Mouse (Mus musculus) gastrocnemius, adult 2 months (tissue): ENCODE results near the gene Olfr155. TPM values are rescaled to one million over a fixed set of nuclear protein-coding genes. Genes with fewer than 3 reads are reported as not detected.

Experiments used
- DNase-seq: peaks from one replicate; pipeline ENCODE4 v3.0.0; 2022
- H3K27ac ChIP-seq: fragments of 200-600 bp; 2 replicates; pipeline ENCODE4 v1.8.1; 2022; ENCODE audit warnings: mild to moderate bottlenecking
- H3K4me3 ChIP-seq: fragments of 200-600 bp; 2 replicates; pipeline ENCODE4 v1.8.1; 2022; ENCODE audit warnings: mild to moderate bottlenecking, moderate library complexity
- CTCF ChIP-seq: fragments of 200-600 bp; IDR thresholded peaks from 2 replicates; pipeline ENCODE4 v1.8.1; 2022; ENCODE audit warnings: antibody characterized with exemption, mild to moderate bottlenecking, moderate library complexity
- intact Hi-C: fragments of 180-260 bp; cut with DNase I; formaldehyde crosslinking; loops from one replicate; pipeline ENCODE4 v1.15.1; 2025
- long read RNA-seq, 2 experiments: library from polyadenylated mRNA; stranded (forward); transcript quantifications; one replicate each; pipeline ENCODE4 v2.0.0; 2021
- total RNA-seq, 2 experiments: library from RNA; stranded (reverse); gene quantifications; 2 replicates each; pipeline ENCODE4 v1.2.3; 2021

The Olfr155 gene
- not detected for total RNA-seq
- long read RNA-seq, experiment 1: 0 reads
- long read RNA-seq, experiment 2: 0 reads

DNA sequence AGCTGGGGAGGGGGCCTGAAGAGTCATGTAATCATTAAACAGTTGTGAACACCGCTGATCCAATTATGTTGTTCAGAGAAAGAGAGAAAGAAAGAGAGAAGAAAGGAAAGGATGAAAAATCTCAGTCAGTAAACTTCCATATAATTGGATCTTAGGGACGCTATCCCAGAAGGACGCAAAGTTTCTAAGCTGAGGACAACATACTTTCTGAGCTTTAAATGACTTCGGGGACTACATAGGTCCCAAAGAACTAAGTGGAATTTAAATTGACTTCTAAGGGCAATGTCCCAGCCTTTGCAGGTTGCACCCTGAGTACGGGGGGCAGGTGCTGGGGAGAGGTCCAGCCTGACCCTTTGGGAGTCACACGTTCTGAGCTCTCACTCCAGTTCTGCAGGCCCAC, at the start of gene Olfr155:
TSS of gene Olfr155 (plus strand) at position 301 of the 400 bp plus-strand sequence.
- no peak for DNase-seq
- H3K27ac ChIP-seq: no peak within 1 kb of the TSS
- no peak for TF ChIP-seq CTCF
- intact Hi-C loops: no loop called here
- no peak within 1 kb of the TSS for H3K4me3 ChIP-seq

DNA sequence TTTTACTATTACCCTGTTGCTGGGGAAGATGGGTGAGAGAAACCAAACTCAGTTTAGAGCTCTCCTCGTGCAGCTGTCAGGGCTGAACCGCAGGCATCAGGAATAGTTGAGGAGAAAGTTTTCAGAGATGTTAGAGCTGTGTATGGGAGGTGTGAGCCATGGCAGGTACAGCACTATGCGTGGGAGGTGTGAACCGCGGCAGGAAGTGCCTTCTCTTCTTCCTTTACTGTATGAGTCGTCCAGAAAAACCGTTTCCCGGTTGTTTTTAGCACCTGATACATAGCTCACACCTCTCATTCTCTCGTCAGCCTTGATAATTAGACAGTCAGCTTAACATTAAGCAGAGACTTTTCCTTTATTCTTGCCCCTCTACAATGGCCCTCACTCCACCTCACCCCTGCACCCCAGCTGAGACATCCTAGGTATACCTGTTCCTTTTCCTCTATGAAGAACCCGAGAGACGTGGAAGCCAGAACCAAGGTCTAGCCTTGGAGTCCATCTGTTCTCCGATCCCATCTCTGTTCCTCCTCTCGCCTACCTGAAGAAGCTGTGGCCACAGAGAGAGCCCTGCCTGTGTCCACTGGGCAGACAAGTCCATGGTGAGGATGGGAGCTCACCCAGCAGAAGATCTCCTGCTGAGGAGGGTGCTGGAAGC, 28.3 kb upstream of the Olfr155 start:
- no peak for DNase-seq
- TF ChIP-seq CTCF: no peak
- intact Hi-C loops: no loop called here
- Histone ChIP-seq H3K4me3 (no peak overlapping the region), H3K27ac (no peak overlapping the region)

DNA sequence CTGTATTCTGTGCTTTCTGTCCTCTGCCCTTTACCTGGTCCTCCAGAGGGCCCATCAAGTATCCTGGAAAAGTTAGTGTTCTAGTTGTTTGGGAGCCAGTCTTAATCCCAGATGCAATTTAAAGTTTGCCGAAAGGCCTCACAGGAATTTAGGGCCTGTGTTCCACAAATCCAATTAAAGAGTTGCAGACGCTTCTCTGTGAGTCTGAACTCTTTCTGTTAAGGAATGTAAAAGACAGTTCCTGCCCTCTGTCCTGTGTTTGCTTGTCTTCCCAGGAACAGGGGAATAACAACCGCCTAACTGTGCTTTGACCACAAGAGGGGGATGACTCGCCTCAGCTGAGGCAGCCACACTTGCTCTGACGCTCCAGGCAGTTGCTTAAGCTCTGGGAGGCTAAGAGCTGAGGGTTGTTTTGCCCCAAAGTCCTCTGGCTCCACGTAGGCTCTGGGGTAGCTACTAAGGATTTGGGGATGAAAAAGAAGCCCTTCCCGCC, 27.5 kb upstream of the Olfr155 start, which contains the start of gene Olfr156:
TSS of gene Olfr156 (minus strand) at position 51 of the 493 bp plus-strand sequence.
- no peak for DNase-seq
- peak; percentile 45 for TF ChIP-seq CTCF
- H3K4me3 ChIP-seq: no peak within 1 kb of the TSS
- H3K27ac ChIP-seq: no peak within 1 kb of the TSS
- intact Hi-C loops: no loop called here

DNA sequence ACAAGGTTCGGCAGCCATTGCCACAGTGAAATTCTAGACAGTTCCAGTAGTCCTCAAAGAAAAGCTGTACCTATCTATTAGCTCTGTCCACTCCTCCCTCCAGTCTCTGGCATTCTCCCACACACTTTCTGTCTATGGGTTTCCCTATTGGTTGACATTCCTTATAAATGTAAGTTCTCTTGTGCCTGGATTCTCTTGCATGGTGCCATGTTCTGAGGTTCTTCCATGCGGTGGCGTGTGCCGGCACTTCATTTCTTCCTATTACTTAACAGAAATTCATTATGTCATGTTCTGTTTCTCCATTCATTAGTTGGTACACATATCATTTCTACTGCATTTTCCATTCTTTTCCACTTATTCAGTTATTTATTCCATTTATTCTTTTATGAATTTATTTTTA, 22.6 kb upstream of the Olfr155 start:
- Histone ChIP-seq H3K4me3 (no peak overlapping the region), H3K27ac (no peak overlapping the region)
- intact Hi-C loops: no loop called here
- TF ChIP-seq CTCF: no peak
- no peak for DNase-seq

DNA sequence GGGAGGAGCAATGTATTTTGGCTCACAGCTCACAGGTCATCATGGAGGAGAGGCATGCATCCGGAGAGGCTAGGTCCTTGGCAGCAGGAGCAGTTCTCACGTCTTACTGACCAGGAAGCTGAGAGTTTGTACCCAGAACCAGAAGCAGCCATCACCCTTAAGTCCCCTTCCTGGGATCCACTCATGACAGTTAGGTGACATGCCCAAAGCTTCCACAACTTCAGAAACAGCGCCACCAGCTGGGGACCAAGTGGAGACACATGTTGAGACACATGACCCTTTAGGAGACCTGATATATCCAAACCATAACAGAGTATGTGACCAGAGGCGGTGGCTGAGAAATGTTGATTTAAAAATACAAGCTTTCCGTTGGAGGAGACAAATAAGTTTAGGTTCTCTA, 19.3 kb upstream of the Olfr155 start:
- no peak overlapping the region for H3K4me3 ChIP-seq
- intact Hi-C loops: no loop called here
- no peak overlapping the region for H3K27ac ChIP-seq
- no peak for DNase-seq
- no peak for TF ChIP-seq CTCF

DNA sequence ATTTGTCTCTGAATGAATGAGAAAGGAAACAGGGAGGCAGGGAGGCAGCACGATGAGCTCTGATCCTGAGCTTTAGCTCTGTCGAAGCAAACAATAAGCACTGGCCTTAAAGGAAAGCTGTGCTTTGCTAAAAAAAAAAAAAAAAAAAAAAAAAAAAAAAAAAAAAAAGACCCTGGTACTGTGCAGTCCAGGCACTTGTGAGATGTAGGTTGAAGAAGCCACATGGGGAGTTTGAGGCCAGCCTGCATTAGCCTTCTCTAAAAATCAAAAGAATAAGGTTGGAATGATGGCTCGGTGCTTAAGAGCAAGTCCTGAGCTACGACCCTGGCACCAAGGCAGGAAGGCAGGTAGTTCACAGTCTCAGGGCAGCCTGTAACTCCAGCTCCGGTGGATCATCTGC, 17.6 kb upstream of the Olfr155 start:
- intact Hi-C loops: no loop called here
- Histone ChIP-seq H3K4me3 (no peak overlapping the region), H3K27ac (no peak overlapping the region)
- no peak for DNase-seq
- TF ChIP-seq CTCF: no peak

DNA sequence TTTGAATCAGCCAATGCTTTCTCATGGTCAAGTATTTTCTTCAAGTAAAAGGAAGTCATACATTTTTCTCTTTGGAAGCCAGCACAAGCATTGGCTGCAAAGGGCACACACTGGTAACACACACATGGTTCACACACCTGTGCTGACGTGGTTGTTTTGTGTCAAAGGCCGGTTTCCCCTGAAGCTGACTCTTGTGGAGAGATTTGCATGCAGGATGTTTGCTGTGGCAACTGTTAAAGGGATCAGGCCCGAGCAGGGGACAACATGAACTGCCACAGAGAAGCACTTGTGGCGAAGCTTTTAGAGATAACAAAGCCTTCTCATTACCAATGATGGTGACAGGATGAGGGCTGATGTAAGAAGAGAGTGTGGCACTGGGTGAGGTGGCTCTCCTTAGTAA, 16.6 kb upstream of the Olfr155 start:
- intact Hi-C loops: no loop called here
- no peak for DNase-seq
- Histone ChIP-seq H3K27ac (no peak overlapping the region), H3K4me3 (no peak overlapping the region)
- TF ChIP-seq CTCF: no peak

DNA sequence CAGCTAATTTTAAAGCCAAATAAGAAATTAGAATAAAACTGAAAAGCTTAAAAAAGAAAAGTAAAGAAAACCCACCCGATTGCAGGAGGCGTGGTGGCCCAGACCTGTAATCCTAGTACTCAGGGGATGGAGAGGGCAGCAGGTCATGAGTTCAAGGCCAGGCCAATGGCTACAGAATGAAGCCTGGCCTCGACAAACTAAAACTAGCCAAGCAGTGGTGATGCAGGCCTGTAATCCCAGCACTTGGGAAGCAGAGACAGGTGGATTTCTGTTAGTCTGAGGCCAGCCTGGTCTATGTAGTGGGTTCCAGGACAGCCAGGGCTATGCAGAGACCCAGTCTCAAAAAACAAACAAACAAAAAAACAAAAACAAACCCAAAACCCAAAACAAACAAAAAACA, 13.0 kb upstream of the Olfr155 start:
- H3K27ac ChIP-seq: no peak overlapping the region
- no peak for DNase-seq
- H3K4me3 ChIP-seq: no peak overlapping the region
- intact Hi-C loops: no loop called here
- TF ChIP-seq CTCF: no peak

DNA sequence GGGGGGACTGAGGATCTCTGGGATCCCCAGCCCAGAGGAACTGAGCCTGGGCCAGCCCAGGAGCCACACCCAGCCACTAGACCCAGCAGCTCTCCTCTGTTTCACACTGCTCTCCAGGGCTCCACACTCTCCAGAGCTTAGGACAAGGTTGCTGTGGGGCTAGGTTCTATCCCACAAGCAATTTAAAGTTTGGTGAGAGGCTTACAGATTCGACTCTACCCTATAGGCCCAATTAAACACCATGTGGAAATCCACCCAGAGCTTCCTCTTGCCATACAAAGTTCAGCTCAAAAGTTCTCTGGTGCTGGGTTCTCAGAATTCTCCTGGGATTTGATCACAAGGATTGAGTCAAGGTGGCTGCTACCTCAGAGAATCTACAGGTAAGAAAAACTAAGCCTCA, 11.3 kb upstream of the Olfr155 start, which contains the start of gene Olfr157:
TSS of gene Olfr157 (minus strand) at position 101 of the 400 bp plus-strand sequence.
- DNase-seq: no peak
- Histone ChIP-seq H3K27ac (no peak within 1 kb of the TSS), H3K4me3 (no peak within 1 kb of the TSS)
- intact Hi-C loops: no loop called here
- no peak for TF ChIP-seq CTCF

DNA sequence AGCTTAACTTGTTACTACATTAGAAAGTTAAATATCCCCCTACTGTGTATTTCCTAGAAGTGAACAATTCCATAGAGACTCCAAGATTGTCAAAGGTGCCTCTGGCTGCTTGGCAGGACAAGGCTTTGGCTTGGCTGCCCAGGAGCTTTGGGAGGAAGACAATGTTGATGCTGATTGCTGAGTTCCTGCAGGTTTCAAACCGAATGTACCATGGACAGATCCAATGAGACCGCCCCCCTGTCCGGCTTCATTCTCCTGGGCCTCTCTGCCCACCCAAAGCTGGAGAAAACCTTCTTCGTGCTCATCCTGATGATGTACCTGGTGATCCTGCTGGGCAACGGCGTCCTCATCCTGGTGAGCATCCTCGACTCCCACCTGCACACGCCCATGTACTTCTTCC, 2.7 kb downstream of the Olfr155 start:
- no peak overlapping the region for H3K27ac ChIP-seq
- intact Hi-C loops: no loop called here
- no peak for DNase-seq
- no peak for TF ChIP-seq CTCF
- no peak overlapping the region for H3K4me3 ChIP-seq

DNA sequence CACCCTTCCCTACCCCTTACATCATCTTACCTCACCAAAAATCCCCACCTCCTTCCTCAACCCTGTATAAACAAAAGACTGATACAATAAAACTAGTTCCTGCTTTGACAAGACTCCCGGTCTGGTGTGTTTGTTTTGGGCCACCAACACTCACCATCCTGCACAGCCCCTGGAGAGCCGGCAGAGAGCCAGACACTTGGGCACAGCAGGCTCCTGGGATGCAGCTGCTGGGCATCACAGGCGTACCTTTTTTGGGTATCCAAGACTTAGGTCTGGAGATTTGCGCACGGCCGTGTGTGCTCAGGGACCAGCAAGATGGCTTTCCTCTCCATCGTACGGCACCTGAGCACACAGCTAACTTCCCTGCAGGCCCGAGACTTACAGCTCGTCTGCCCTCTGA, 8.5 kb downstream of the Olfr155 start:
- TF ChIP-seq CTCF: no peak
- H3K27ac ChIP-seq: no peak overlapping the region
- H3K4me3 ChIP-seq: no peak overlapping the region
- no peak for DNase-seq
- intact Hi-C loops: loop anchor here (5.0 kb wide), 3 partner anchors 98 to 228 kb away; partner anchors contain the start of genes Hrct1 and Npr2

DNA sequence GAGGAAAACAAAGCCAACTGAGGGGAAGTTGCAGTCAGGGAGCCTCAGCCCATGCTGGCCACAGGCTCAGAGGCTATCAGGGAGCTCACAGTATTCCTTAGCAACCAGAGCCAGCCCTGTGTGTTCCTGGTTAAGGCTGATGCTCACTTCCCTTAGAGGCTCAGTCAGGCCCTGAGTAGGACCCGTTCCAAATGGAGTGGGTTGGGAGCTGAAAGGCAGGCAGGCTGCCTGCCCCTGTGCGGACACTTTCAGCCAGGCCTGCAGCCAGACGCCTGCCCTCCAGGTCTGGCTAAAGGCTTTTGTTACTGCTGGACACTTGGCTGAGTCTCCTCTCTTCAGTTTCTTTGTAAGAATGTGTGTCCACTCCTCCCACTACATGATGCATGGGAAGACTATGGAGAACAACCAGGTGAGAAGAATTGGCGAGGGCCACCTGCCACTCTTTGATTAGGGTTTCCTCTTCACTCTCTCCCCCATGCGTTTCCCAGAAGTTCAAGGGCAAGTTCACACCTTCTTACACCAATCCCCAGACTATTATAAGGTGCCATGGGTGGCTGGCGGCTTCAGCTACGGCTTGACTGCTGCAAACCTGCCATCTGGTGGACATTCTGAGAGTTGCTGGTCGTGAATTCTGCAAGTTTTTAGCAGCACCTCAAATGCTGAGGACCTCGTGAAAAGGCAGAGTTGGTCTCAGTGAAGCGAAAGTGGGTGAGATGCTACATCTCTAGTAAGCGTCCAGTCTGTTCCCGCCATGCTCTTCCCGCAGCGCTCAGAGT, 9.6 kb downstream of the Olfr155 start:
- no peak overlapping the region for H3K4me3 ChIP-seq
- no peak overlapping the region for H3K27ac ChIP-seq
- peak; percentile 83 for TF ChIP-seq CTCF
- DNase-seq: peak; percentile 66
- intact Hi-C loops: loop anchor here (5.0 kb wide), 3 partner anchors 99 to 229 kb away; partner anchors contain the start of genes Hrct1 and Npr2

DNA sequence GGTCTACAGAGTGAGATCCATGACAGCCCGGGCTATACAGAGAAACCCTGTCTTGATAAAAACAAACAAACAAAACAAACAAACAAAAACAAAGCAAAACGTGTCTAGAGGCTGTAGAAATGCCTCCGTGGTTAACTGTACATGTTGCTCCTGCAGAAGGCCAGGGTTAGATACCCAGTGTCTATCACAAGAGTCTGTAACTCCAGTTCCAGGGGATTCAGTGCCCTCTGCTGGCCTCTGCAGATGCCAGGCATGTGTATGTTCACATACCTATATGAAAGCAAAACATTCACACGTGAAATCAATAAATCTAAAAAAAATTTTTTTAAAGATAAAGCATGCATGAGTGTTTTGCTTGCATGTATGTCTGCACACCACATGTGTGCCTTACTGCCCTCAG, 11.9 kb downstream of the Olfr155 start:
- intact Hi-C loops: loop anchor here (2.0 to 5.0 kb wide), 4 partner anchors 101 to 231 kb away; partner anchors contain the start of genes Hrct1 and Npr2
- DNase-seq: no peak
- no peak overlapping the region for H3K27ac ChIP-seq
- no peak for TF ChIP-seq CTCF
- no peak overlapping the region for H3K4me3 ChIP-seq
